Mouse (Mus musculus) limb, embryonic 13.5 days (tissue): ENCODE results near the gene Gnat1. TPM values are rescaled to one million over a fixed set of nuclear protein-coding genes. Genes with fewer than 3 reads are reported as not detected.

Experiments
- ATAC-seq: fragments of 200-750 bp; cut with Nextera tagmentation; 2 replicates; pipeline ENCODE4 v1.8.0; 2017; ENCODE audit warnings: low read depth, moderate number of reproducible peaks, moderate TSS enrichment; ENCODE audit not compliant: low FRiP score
- H3K27ac ChIP-seq: fragments of 300-500 bp; sonication (generic); 2 replicates; pipeline ENCODE4 v1.5.1; 2015; ENCODE audit warnings: inconsistent platforms, mild to moderate bottlenecking, moderate library complexity
- H3K27me3 ChIP-seq: fragments of 300-500 bp; sonication (generic); 2 replicates; pipeline ENCODE4 v1.6.1; 2015; ENCODE audit warnings: mild to moderate bottlenecking, inconsistent platforms
- H3K36me3 ChIP-seq: fragments of 300-500 bp; sonication (generic); 2 replicates; pipeline ENCODE4 v1.6.1; 2015; ENCODE audit warnings: inconsistent platforms, mild to moderate bottlenecking, moderate library complexity
- H3K4me1 ChIP-seq: fragments of 300-500 bp; sonication (generic); 2 replicates; pipeline ENCODE4 v1.6.1; 2015; ENCODE audit warnings: inconsistent platforms
- H3K4me2 ChIP-seq: fragments of 300-500 bp; sonication (generic); replicated peaks from 2 replicates; pipeline ENCODE4 v1.6.1; 2015; ENCODE audit warnings: inconsistent platforms, mild to moderate bottlenecking, moderate library complexity
- H3K4me3 ChIP-seq: fragments of 300-500 bp; sonication (generic); 2 replicates; pipeline ENCODE4 v1.5.1; 2015; ENCODE audit warnings: moderate library complexity, mild to moderate bottlenecking, inconsistent platforms
- H3K9ac ChIP-seq: fragments of 300-500 bp; sonication (generic); 2 replicates; pipeline ENCODE4 v1.6.1; 2015; ENCODE audit warnings: mild to moderate bottlenecking, inconsistent platforms
- H3K9me3 ChIP-seq: fragments of 300-500 bp; sonication (generic); 2 replicates; pipeline ENCODE4 v1.6.1; 2016; ENCODE audit warnings: inconsistent platforms
- whole genome bisulfite sequencing: fragments of 180-500 bp; shearing (Covaris S2); methylation state at CpG from one replicate; pipeline ENCODE4 v1.1.7; 2015; 5-methylcytosine and 5-hydroxymethylcytosine counted together
- polyA plus RNA-seq: library from polyadenylated mRNA; unstranded; fragments of >200 nt; fragmentation: Nextera tagmentation; extraction: Ambion mirVana; gene quantifications from 2 replicates; pipeline ENCODE4 v1.2.1, GENCODE M21; 2015

Gnat1 gene
- polyA plus RNA-seq, 1 experiment from 2014 or later, result 1.0 TPM

DNA sequence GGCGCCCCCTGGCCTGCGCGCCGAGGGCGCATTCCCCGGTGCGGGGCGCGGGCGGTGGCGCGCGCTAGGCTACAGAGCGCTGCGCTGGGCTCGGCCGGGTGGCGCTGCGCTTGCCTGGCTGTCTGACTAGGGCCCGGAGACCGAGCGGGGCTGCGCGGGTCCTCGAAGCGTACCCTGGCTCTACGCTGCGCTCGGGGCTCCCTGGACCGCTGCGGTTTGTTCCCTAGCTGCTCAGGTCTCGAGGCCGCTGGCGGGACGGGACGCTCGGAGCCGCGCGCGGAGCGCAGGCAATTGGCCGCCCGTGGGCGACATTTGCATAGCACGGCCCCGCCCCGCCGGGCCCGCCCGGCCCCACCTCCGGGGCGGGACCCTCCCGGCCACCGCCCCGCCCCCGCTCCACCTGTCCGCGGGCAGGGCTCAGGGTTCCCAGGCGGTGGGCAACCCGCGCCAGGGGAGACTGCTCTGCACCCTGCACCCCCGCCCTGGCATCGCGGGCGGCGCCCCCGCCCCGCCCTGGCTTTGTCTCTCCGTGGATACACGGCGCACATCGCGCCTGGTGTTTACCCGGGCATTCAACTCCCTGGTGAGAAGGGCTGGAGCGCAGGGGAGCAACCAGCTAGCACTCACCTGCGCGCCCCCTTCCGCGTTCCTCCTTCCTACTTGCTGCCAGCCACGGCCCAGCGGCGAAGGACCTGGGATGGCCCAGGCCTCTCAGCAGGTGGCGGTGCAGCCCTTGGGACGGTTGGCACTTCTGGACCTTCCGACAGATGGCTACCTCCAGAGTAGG, 30.4 kb upstream of the Gnat1 start, which contains the start of gene Sema3f:
Gene Sema3f, minus strand, starts transcription at position 779 of the 787 bp plus-strand sequence.
- no peaks in the 10 kb centered on the region for H3K9me3 ChIP-seq
- peak within 1 kb of the TSS; percentile 85 for H3K4me2 ChIP-seq
- H3K9ac ChIP-seq, result peak within 1 kb of the TSS; percentile 97
- H3K36me3 ChIP-seq, result peaks cover 11% of the 10 kb centered on the region
- under 1% methylated on average over 85 of the region's 86 CpGs for WGBS
- peaks cover 50% of the 10 kb centered on the region for H3K4me1 ChIP-seq
- H3K4me3 ChIP-seq, result peak within 1 kb of the TSS; percentile 77
- H3K27ac ChIP-seq, result peak within 1 kb of the TSS; percentile 97
- ATAC-seq, result peak; percentile 79
- H3K27me3 ChIP-seq, result no peaks in the 10 kb centered on the region

DNA sequence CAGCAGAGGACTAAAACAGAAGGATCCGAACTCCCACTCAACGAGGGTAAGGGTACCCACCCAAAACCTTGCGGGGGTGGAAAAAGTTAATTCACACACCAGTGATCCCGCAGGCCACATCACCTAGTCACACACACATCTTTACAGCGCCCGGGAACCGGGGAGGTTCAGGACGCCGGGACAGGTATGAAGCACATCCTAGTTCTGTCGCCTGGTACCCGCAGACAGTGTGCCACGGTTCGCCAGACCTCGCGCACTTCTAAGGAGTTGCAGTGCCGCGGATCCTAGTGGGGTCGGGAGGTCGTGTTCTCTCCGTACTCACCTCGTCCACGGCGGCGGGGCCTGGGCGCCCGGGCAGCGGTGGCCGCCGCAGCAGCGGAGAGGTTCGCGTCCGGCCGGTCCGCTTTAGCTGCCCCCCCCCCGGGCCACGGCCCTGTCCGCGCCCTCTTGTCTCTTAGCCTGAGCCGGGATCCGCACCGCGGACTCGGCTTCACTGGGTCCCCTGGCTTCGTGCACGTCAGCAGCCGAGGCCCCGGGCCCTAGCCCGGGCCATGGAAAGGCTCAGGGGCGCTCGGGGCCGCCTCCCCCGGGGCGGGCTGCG, 29.7 kb upstream of the Gnat1 start:
- peak overlapping the region; percentile 97 for H3K27ac ChIP-seq
- H3K36me3 ChIP-seq, result peaks cover 17% of the 10 kb centered on the region
- no peak for ATAC-seq
- H3K27me3 ChIP-seq, result no peaks in the 10 kb centered on the region
- WGBS, result under 1% methylated on average over 53 of the region's 55 CpGs
- peak overlapping the region; percentile 97 for H3K9ac ChIP-seq
- H3K9me3 ChIP-seq, result no peaks in the 10 kb centered on the region
- peak overlapping the region; percentile 85 for H3K4me2 ChIP-seq
- H3K4me1 ChIP-seq, result peaks cover 50% of the 10 kb centered on the region
- peak overlapping the region; percentile 77 for H3K4me3 ChIP-seq

DNA sequence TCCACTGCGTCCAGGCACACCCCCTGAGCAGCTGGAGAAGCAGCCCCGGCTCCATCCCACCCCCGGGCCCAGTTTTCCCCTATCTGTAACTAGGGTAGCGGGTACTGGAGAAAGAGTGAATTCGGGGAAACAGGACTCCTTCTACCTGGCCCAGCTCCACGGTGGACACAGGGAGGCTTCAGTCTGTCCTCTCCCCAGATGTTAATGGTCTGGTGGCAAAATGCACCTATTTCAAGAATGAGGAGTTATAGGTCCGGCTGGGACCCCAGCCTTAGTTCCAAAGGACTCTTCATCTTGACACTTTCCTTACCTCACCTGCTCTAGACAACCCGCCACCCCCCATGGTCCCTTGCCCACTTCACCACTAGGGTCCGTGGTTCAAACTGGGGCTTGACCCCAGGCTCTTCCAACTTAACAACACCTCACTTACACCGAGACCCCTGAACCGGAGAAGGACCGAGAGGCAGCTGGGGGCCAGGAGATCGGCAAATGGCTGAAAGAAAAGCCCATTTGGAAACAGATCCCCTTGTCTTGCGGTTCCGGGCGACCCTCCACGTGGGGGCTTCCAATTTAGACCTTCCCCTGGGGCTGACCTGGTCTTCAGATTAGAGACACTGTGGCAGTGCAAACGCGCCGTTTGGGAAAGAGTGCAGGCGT, 29.1 kb upstream of the Gnat1 start:
- peaks cover 50% of the 10 kb centered on the region for H3K4me1 ChIP-seq

GRCm38 (mm10) chr9:107707701-107708438, 28.4 kb upstream of the Gnat1 start:
- Histone ChIP-seq H3K4me3 (peak overlapping the region; percentile 77), H3K9ac (peak overlapping the region; percentile 97), H3K27me3 (no peaks in the 10 kb centered on the region), H3K4me1 (peaks cover 53% of the 10 kb centered on the region), H3K27ac (peak overlapping the region; percentile 97), H3K4me2 (peak overlapping the region; percentile 85), H3K36me3 (peaks cover 30% of the 10 kb centered on the region), H3K9me3 (no peaks in the 10 kb centered on the region)
- peak; percentile 54 for ATAC-seq
- WGBS, result 0% methylated on average over 17 of the region's 17 CpGs

More for the DNA sequence above, 29.1 kb upstream of the Gnat1 start:
- Histone ChIP-seq H3K9me3 (no peaks in the 10 kb centered on the region), H3K4me3 (peak overlapping the region; percentile 77), H3K27me3 (no peaks in the 10 kb centered on the region), H3K9ac (peak overlapping the region; percentile 97), H3K27ac (peak overlapping the region; percentile 97), H3K4me2 (peak overlapping the region; percentile 85), H3K36me3 (peaks cover 23% of the 10 kb centered on the region)
- WGBS, result under 1% methylated on average over 21 of the region's 21 CpGs
- ATAC-seq, result no peak

- ATAC-seq, result no peak
- peak overlapping the region; percentile 85 for H3K4me2 ChIP-seq
- no peaks in the 10 kb centered on the region for H3K9me3 ChIP-seq
- H3K36me3 ChIP-seq, result peaks cover 38% of the 10 kb centered on the region
- under 1% methylated on average over 13 of the region's 14 CpGs for WGBS
- peak overlapping the region; percentile 97 for H3K9ac ChIP-seq
- peak overlapping the region; percentile 77 for H3K4me3 ChIP-seq
- peaks cover 62% of the 10 kb centered on the region for H3K4me1 ChIP-seq
- peak overlapping the region; percentile 97 for H3K27ac ChIP-seq
- H3K27me3 ChIP-seq, result no peaks in the 10 kb centered on the region
These were observed 27.3 kb upstream of the Gnat1 start for GRCm38 (mm10) chr9:107706781-107707211.

DNA sequence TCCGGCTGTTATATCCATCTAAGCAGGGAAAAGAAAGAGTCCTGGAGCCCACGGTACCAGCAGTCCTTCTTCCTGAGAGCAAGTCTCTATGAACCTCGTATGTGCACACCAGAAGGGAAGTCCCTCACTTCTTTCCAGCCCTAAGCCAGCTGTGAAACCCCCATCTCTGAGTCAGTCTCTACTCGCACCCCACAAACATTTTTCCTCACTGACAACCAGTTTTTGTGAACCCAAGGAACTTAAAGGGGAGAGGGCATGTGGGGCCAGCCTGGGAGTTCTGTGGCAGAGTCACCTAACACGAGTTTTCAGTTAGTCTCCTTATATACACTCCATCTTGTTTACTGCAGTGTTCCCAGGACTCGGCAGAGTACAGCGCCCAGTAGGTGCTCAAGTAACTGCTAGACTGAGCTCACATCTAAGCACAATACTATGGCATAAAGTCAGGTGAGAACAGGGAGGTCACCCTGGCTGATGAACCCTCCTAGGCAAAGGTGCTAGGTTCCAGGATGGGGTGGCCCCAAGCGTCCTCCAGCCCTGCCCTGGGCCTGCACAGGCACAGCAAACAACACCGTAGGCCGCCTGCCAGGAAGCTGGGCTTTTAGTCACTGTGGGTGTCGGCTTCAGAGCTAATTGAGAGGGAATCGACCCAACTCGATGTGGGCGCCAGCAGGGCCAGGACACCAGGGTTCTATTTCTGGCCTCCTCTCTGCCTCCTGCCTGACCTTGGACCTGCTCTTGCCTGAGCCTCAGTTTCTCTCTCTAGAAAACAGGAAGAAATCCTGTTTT, 24.0 kb upstream of the Gnat1 start:
- H3K4me1 ChIP-seq, result peaks cover 89% of the 10 kb centered on the region
- no peak overlapping the region for H3K4me3 ChIP-seq
- H3K27ac ChIP-seq, result peak overlapping the region; percentile 52; the same call in 1 of the 2 replicates
- no peak for ATAC-seq
- H3K4me2 ChIP-seq, result peak overlapping the region; percentile 41; the same call in 1 of the 2 replicates
- H3K9ac ChIP-seq, result peak overlapping the region; percentile 50; the same call in 1 of the 2 replicates
- peaks cover 47% of the 10 kb centered on the region for H3K36me3 ChIP-seq
- H3K27me3 ChIP-seq, result no peaks in the 10 kb centered on the region
- H3K9me3 ChIP-seq, result no peaks in the 10 kb centered on the region
- 42% methylated on average over 14 of the region's 14 CpGs for WGBS

- no peak for ATAC-seq
- H3K36me3 ChIP-seq, result peaks cover 54% of the 10 kb centered on the region
- H3K4me1 ChIP-seq, result peaks cover 98% of the 10 kb centered on the region
- 57% methylated on average over 3 of the region's 3 CpGs for WGBS
- peak overlapping the region; percentile 52; the same call in 1 of the 2 replicates for H3K27ac ChIP-seq
- no peak overlapping the region for H3K4me3 ChIP-seq
- H3K4me2 ChIP-seq, result no peak overlapping the region
- H3K9ac ChIP-seq, result peak overlapping the region; percentile 19; the same call in 1 of the 2 replicates
- no peaks in the 10 kb centered on the region for H3K27me3 ChIP-seq
- H3K9me3 ChIP-seq, result no peaks in the 10 kb centered on the region
These were observed 23.2 kb upstream of the Gnat1 start for GRCm38 (mm10) chr9:107702606-107703185.

DNA sequence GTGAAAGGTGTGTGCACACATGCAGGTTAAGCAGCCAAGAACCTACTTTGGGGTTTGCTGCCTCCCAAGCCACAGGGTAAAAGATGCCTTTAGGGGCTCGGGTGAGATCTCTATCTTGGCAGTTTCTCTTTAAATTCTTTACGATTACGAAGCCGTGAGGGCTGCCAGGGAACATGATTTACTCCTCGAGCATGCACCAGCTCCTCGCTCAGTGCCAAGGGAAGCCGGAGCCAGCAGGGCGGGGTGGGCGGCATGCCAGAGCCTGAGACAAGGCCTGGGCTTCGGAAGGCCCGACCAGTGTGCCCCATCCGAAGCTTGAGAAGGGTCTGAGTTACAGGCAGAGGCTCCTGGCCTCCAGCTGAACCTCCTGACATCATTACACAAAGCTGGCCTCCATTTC, 22.1 kb upstream of the Gnat1 start:
- H3K4me3 ChIP-seq, result no peak overlapping the region
- no peak for ATAC-seq
- 29% methylated on average over 12 of the region's 12 CpGs for WGBS
- H3K9me3 ChIP-seq, result no peaks in the 10 kb centered on the region
- H3K36me3 ChIP-seq, result peaks cover 65% of the 10 kb centered on the region
- peak overlapping the region; percentile 36 for H3K4me2 ChIP-seq
- H3K27ac ChIP-seq, result peak overlapping the region; percentile 52; the same call in 1 of the 2 replicates
- H3K9ac ChIP-seq, result 0 out of 2 replicates have a peak overlapping the region, but pooled peaks have one; percentile 54
- H3K27me3 ChIP-seq, result no peaks in the 10 kb centered on the region
- peaks cover 99% of the 10 kb centered on the region for H3K4me1 ChIP-seq

GRCm38 (mm10) chr9:107700114-107700571, 20.6 kb upstream of the Gnat1 start:
- 10% methylated on average over 6 of the region's 6 CpGs for WGBS
- ATAC-seq, result no peak
- peak overlapping the region; percentile 54 for H3K9ac ChIP-seq
- peaks cover 64% of the 10 kb centered on the region for H3K36me3 ChIP-seq
- H3K27me3 ChIP-seq, result no peaks in the 10 kb centered on the region
- peak overlapping the region; percentile 74 for H3K27ac ChIP-seq
- H3K4me3 ChIP-seq, result peak overlapping the region; percentile 1; the same call in 1 of the 2 replicates
- H3K9me3 ChIP-seq, result no peaks in the 10 kb centered on the region
- H3K4me2 ChIP-seq, result peak overlapping the region; percentile 47
- peaks cover 91% of the 10 kb centered on the region for H3K4me1 ChIP-seq

- 3% methylated on average over 9 of the region's 9 CpGs for WGBS
- Histone ChIP-seq H3K27ac (peak overlapping the region; percentile 74; the same call in 1 of the 2 replicates), H3K9me3 (no peaks in the 10 kb centered on the region), H3K4me2 (peak overlapping the region; percentile 47), H3K4me3 (peak overlapping the region; percentile 1; the same call in 1 of the 2 replicates), H3K4me1 (peaks cover 89% of the 10 kb centered on the region), H3K36me3 (peaks cover 65% of the 10 kb centered on the region), H3K27me3 (no peaks in the 10 kb centered on the region), H3K9ac (peak overlapping the region; percentile 54; the same call in 1 of the 2 replicates)
- no peak for ATAC-seq
These were observed 20.0 kb upstream of the Gnat1 start for GRCm38 (mm10) chr9:107699376-107699980.
